Mouse (Mus musculus): ENCODE results near the gene Tmem190. TPM values are rescaled to one million over a fixed set of nuclear protein-coding genes. Genes with fewer than 3 reads are reported as not detected.

The Tmem190 gene
- polyA plus RNA-seq, 1 experiment from 2014 or later = 0.70 TPM

GRCm38 (mm10) chr7:4821690-4822089, 39.0 kb downstream of the Tmem190 start:
- Histone ChIP-seq H3K9ac (ENCODE audit: low read depth, low read length) (no peak overlapping the region), H3K4me1 (replicated peaks; ENCODE audit: insufficient read depth, low read length) (no peaks in the 10 kb centered on the region), H3K27me3 (ENCODE audit: insufficient read depth, low read length) (no peaks in the 10 kb centered on the region), H3K27ac (no peak overlapping the region), H3K36me3 (ENCODE audit: insufficient read depth, low read length) (no peaks in the 10 kb centered on the region), H3K4me2 (ENCODE audit: low read length) (no peak overlapping the region), H3K9me3 (replicated peaks; ENCODE audit: low read length) (no peaks in the 10 kb centered on the region), H3K4me3 (replicated peaks; ENCODE audit: low read depth, low read length) (no peak overlapping the region)
- DNase-seq (ENCODE audit: low spot score) (no peak), ATAC-seq (replicated peaks; ENCODE audit: low FRiP score, low read depth) (no peak)
- no peak for TF ChIP-seq CTCF (IDR thresholded peaks at IDR 0.05; ENCODE audit: low read depth)
- 83% methylated on average over 4 of the region's 4 CpGs for WGBS

- H3K4me1 ChIP-seq (replicated peaks; ENCODE audit: insufficient read depth, low read length) = no peaks in the 10 kb centered on the region
- H3K9me3 ChIP-seq (replicated peaks; ENCODE audit: low read length) = no peaks in the 10 kb centered on the region
- H3K27ac ChIP-seq = peak overlapping the region; percentile 37; the same call in 1 of the 2 replicates
- TF ChIP-seq CTCF (IDR thresholded peaks at IDR 0.05; ENCODE audit: low read depth) = no peak
- H3K9ac ChIP-seq (ENCODE audit: low read depth, low read length) = no peak overlapping the region
- DNase-seq (ENCODE audit: low spot score) (peak; percentile 40), ATAC-seq (replicated peaks; ENCODE audit: low FRiP score, low read depth) (peak; percentile 74)
- H3K27me3 ChIP-seq (ENCODE audit: insufficient read depth, low read length) = no peaks in the 10 kb centered on the region
- WGBS = 51% methylated on average over 6 of the region's 6 CpGs
- H3K4me3 ChIP-seq (replicated peaks; ENCODE audit: low read depth, low read length) = no peak overlapping the region
- no peak overlapping the region for H3K4me2 ChIP-seq (ENCODE audit: low read length)
- no peaks in the 10 kb centered on the region for H3K36me3 ChIP-seq (ENCODE audit: insufficient read depth, low read length)
Measured at GRCm38 (mm10) chr7:4822162-4822907, 39.6 kb downstream of the Tmem190 start.

GRCm38 (mm10) chr7:4825365-4825764, 42.6 kb downstream of the Tmem190 start:
- Histone ChIP-seq H3K9ac (ENCODE audit: low read depth, low read length) (no peak overlapping the region), H3K4me2 (ENCODE audit: low read length) (no peak overlapping the region), H3K27me3 (ENCODE audit: insufficient read depth, low read length) (no peaks in the 10 kb centered on the region), H3K4me3 (replicated peaks; ENCODE audit: low read depth, low read length) (no peak overlapping the region), H3K27ac (no peak overlapping the region), H3K4me1 (replicated peaks; ENCODE audit: insufficient read depth, low read length) (no peaks in the 10 kb centered on the region), H3K36me3 (ENCODE audit: insufficient read depth, low read length) (no peaks in the 10 kb centered on the region), H3K9me3 (replicated peaks; ENCODE audit: low read length) (no peaks in the 10 kb centered on the region)
- WGBS = 47% methylated on average over 4 of the region's 4 CpGs
- no peak for TF ChIP-seq CTCF (IDR thresholded peaks at IDR 0.05; ENCODE audit: low read depth)
- no peak for DNase-seq (ENCODE audit: low spot score)
- ATAC-seq (replicated peaks; ENCODE audit: low FRiP score, low read depth) = no peak

- 6% methylated on average over 12 of the region's 12 CpGs for WGBS
- H3K9ac ChIP-seq (ENCODE audit: low read depth, low read length) = no peak overlapping the region
- no peaks in the 10 kb centered on the region for H3K9me3 ChIP-seq (replicated peaks; ENCODE audit: low read length)
- DNase-seq (ENCODE audit: low spot score) (no peak), ATAC-seq (replicated peaks; ENCODE audit: low FRiP score, low read depth) (no peak)
- TF ChIP-seq CTCF (IDR thresholded peaks at IDR 0.05; ENCODE audit: low read depth) = no peak
- no peaks in the 10 kb centered on the region for H3K36me3 ChIP-seq (ENCODE audit: insufficient read depth, low read length)
- no peak overlapping the region for H3K27ac ChIP-seq
- no peak overlapping the region for H3K4me2 ChIP-seq (ENCODE audit: low read length)
- peaks cover 9% of the 10 kb centered on the region; the same call in 1 of the 2 replicates for H3K27me3 ChIP-seq (ENCODE audit: insufficient read depth, low read length)
- H3K4me1 ChIP-seq (replicated peaks; ENCODE audit: insufficient read depth, low read length) = no peaks in the 10 kb centered on the region
- H3K4me3 ChIP-seq (replicated peaks; ENCODE audit: low read depth, low read length) = no peak overlapping the region
Measured at GRCm38 (mm10) chr7:4830476-4830875, 47.7 kb downstream of the Tmem190 start.

Other genes starting within 250 kb of the Tmem190 start
- gene Syt5, start 235.4 kb upstream of the Tmem190 start, polyA plus RNA-seq (2015; fragmentation: Nextera tagmentation; extraction: Ambion mirVana) = 6.4 and 6.6 TPM in 2 replicates
- 0.13 and 0.31 TPM in 2 replicates for gene Ptprh, start 178.9 kb upstream of the Tmem190 start, polyA plus RNA-seq (2015; fragmentation: Nextera tagmentation; extraction: Ambion mirVana)
- 0.56 and 0.80 TPM in 2 replicates for gene Tmem86b, start 151.5 kb upstream of the Tmem190 start, polyA plus RNA-seq (2015; fragmentation: Nextera tagmentation; extraction: Ambion mirVana)
- 4.8 and 5.1 TPM in 2 replicates for gene Ppp6r1, start 123.9 kb upstream of the Tmem190 start, polyA plus RNA-seq (2015; fragmentation: Nextera tagmentation; extraction: Ambion mirVana)
- gene Hspbp1, start 97.9 kb upstream of the Tmem190 start, polyA plus RNA-seq (2015; fragmentation: Nextera tagmentation; extraction: Ambion mirVana) = 99.7 and 99.9 TPM in 2 replicates
- 0.71 and 0.78 TPM in 2 replicates for gene Brsk1, start 92.3 kb upstream of the Tmem190 start, polyA plus RNA-seq (2015; fragmentation: Nextera tagmentation; extraction: Ambion mirVana)
- gene Tmem150b, start 57.7 kb upstream of the Tmem190 start, polyA plus RNA-seq (2015; fragmentation: Nextera tagmentation; extraction: Ambion mirVana) = 0.06 and 0.12 TPM in 2 replicates
- gene Kmt5c, start 42.8 kb upstream of the Tmem190 start, polyA plus RNA-seq (2015; fragmentation: Nextera tagmentation; extraction: Ambion mirVana) = 61.2 and 64.8 TPM in 2 replicates
- gene Cox6b2, start 29.8 kb upstream of the Tmem190 start, polyA plus RNA-seq (2015; fragmentation: Nextera tagmentation; extraction: Ambion mirVana) = 70.7 and 84.0 TPM in 2 replicates
- not detected in 2 replicates for gene Fam71e2, start 11.6 kb upstream of the Tmem190 start, polyA plus RNA-seq (2015; fragmentation: Nextera tagmentation; extraction: Ambion mirVana)
- 0.14 and 0.20 TPM in 2 replicates for gene Il11, start 78 bp upstream of the Tmem190 start, polyA plus RNA-seq (2015; fragmentation: Nextera tagmentation; extraction: Ambion mirVana)
- 35.9 and 40.4 TPM in 2 replicates for gene Tmem238, start 6.7 kb downstream of the Tmem190 start, polyA plus RNA-seq (2015; fragmentation: Nextera tagmentation; extraction: Ambion mirVana)
- 453 and 480 TPM in 2 replicates for gene Rpl28, start 9.9 kb downstream of the Tmem190 start, polyA plus RNA-seq (2015; fragmentation: Nextera tagmentation; extraction: Ambion mirVana)
- 198 and 203 TPM in 2 replicates for gene Ube2s, start 29.7 kb downstream of the Tmem190 start, polyA plus RNA-seq (2015; fragmentation: Nextera tagmentation; extraction: Ambion mirVana)
- 0.62 and 0.67 TPM in 2 replicates for gene Shisa7, start 61.8 kb downstream of the Tmem190 start, polyA plus RNA-seq (2015; fragmentation: Nextera tagmentation; extraction: Ambion mirVana)
- gene Isoc2b, start 87.3 kb downstream of the Tmem190 start, polyA plus RNA-seq (2015; fragmentation: Nextera tagmentation; extraction: Ambion mirVana) = 11.0 and 12.4 TPM in 2 replicates
- gene Isoc2a, start 94.2 kb downstream of the Tmem190 start, polyA plus RNA-seq (2015; fragmentation: Nextera tagmentation; extraction: Ambion mirVana) = 0.72 and 0.77 TPM in 2 replicates
- not detected in 2 replicates for gene Gm36210, start 123.6 kb downstream of the Tmem190 start, polyA plus RNA-seq (2015; fragmentation: Nextera tagmentation; extraction: Ambion mirVana)
- 3.5 and 3.9 TPM in 2 replicates for gene Zfp628, start 132.3 kb downstream of the Tmem190 start, polyA plus RNA-seq (2015; fragmentation: Nextera tagmentation; extraction: Ambion mirVana)
- 2.1 and 2.6 TPM in 2 replicates for gene Nat14, start 139.1 kb downstream of the Tmem190 start, polyA plus RNA-seq (2015; fragmentation: Nextera tagmentation; extraction: Ambion mirVana)
- 0.91 and 1.1 TPM in 2 replicates for gene Ssc5d, start 142.8 kb downstream of the Tmem190 start, polyA plus RNA-seq (2015; fragmentation: Nextera tagmentation; extraction: Ambion mirVana)
- gene Sbk2, start 181.5 kb downstream of the Tmem190 start, polyA plus RNA-seq (2015; fragmentation: Nextera tagmentation; extraction: Ambion mirVana) = 0.12 and 0.13 TPM in 2 replicates
- gene Sbk3, start 188.2 kb downstream of the Tmem190 start, polyA plus RNA-seq (2015; fragmentation: Nextera tagmentation; extraction: Ambion mirVana) = 0.05 TPM in 1 of 2 replicates, not detected in the other
- 21.2 and 21.3 TPM in 2 replicates for gene Zfp579, start 213.2 kb downstream of the Tmem190 start, polyA plus RNA-seq (2015; fragmentation: Nextera tagmentation; extraction: Ambion mirVana)
- gene Zfp524, start 231.5 kb downstream of the Tmem190 start, polyA plus RNA-seq (2015; fragmentation: Nextera tagmentation; extraction: Ambion mirVana) = 12.8 and 14.1 TPM in 2 replicates
- gene Fiz1, start 231.8 kb downstream of the Tmem190 start, polyA plus RNA-seq (2015; fragmentation: Nextera tagmentation; extraction: Ambion mirVana) = 30.4 and 31.8 TPM in 2 replicates
- gene Gm44973, start 232.6 kb downstream of the Tmem190 start, polyA plus RNA-seq (2015; fragmentation: Nextera tagmentation; extraction: Ambion mirVana) = 4.7 and 5.7 TPM in 2 replicates
- gene Zfp865, start 237.4 kb downstream of the Tmem190 start, polyA plus RNA-seq (2015; fragmentation: Nextera tagmentation; extraction: Ambion mirVana) = 4.7 and 5.6 TPM in 2 replicates
- 22.7 and 23.5 TPM in 2 replicates for gene Ccdc106, start 237.6 kb downstream of the Tmem190 start, polyA plus RNA-seq (2015; fragmentation: Nextera tagmentation; extraction: Ambion mirVana)

Data from kidney, postnatal 0 days (tissue).